Mouse (Mus musculus) G1E-ER4 (cell line): Measurements from ENCODE around the gene Anks1b. TPM values are rescaled to one million over a fixed set of nuclear protein-coding genes. Genes with fewer than 3 reads are reported as not detected.

Experiments
- GATA1 ChIP-seq: IDR thresholded peaks from one replicate; pipeline ENCODE4 v1.8.0; 2012; ENCODE audit warnings: low read length, inconsistent platforms
- polyA plus RNA-seq: library from polyadenylated mRNA; stranded (reverse); fragments of >175 nt; gene quantifications from 2 replicates; pipeline ENCODE4 v1.2.3, GENCODE M21; 2012

The Anks1b gene
- polyA plus RNA-seq, 1 experiment = not detected

DNA sequence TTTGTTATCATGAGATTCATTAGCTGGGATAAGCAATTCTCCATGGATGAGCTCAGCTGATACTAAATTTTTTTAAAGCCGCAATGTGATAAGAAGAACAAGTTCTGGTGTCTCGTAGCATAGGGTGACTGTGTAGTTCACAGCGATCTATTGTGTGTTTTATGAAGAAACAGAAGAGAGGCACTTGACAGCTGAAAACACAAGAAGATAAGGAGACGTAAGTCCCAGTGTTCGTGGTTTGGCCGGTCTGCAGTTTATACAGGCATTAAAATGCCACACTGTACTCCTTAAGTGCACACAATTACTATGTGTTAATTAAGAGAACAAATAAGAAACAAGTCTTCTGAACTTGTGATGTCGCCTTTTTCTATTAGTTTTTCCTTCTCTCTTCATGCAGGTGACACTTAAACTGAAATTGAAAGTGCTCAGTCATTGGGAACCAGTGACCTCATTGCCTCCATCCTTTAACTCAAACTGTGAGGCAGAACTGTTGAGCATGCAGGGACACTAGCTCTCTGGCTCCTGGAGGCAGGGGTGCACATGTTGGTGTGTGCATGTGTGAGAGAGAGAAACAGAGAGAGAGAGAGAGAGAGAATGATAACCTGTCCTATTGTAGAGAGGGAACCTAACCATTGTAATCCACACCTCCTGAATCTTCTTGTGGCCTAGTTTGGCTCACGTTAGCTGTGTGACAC lies 935.5 kb downstream of the Anks1b start:
- TF ChIP-seq GATA1 = no peak

- TF ChIP-seq GATA1 = no peak
Measured at GRCm38 (mm10) chr10:90809911-90810590, 936.7 kb downstream of the Anks1b start.

DNA sequence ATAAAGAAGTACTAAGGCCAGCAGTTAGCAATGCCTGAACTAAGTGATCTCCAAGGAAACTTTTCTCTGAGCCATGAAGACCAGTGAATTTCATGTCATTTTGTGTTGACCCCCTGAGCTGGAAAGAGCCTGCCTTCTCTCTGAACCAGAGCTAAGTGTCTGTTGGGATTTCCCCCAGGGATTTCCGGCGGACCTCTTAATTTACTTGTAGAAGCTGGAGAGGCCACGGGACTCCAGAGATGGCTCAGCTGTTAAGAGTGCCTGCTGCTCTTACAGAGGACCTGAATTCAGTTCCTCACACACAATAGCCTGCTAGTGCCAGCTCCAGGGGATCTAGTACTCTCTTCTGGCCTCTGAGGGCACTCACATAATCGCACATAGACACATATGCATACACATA lies 938.1 kb downstream of the Anks1b start:
- TF ChIP-seq GATA1 = no peak

- TF ChIP-seq GATA1 = no peak
Measured at GRCm38 (mm10) chr10:90813326-90813725, 940.0 kb downstream of the Anks1b start.

DNA sequence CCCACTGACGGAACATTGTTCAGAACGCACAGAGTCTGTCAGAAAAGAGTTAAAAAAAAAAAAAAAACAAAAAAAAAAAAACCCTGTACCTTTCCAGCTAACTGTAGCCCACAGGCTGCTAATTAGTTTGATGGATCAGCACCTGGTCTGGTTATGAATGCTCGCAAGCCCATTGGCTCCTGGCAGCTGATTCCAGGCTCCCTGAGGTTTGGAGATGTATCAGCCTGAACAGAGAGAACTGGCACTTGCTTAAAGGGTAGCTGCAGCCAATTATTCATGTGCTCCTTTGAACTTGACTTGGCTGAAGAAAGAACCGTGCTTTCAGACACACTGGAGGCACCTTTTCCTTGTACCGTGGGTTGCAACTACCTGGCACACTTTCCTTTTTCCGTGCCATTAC lies 941.1 kb downstream of the Anks1b start:
- no peak for TF ChIP-seq GATA1

DNA sequence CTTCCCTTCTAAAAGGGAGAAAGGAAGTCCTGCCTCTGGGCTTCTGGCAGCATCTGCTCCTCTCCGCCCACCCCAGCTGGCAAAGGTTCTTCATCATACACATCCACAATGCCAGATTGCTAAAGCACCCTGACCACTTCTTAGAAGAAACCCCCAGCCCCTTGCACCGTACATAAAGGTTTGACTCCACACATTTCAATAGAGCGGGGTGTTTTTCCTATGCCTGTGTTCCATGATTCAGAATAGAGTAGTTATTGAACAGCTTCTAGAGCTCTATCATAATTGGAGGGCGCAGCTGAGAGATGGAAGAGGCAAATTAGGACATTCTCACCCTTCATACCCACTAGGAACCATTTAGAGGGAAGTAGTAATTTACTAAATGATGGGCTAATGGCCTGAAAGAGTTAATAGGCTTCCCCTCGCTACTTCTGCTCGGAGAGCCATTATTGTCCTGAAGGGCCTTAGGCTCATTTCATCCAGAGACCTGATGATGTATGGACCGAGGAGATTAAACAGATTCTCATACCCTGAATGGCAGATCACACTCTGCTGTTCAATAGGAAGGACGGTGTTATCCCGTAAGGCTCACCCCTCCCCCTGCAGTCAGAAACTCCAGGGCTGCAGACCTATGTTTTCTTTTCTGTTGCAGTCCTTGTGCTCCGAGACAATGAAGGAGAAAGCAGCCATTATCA lies 945.1 kb downstream of the Anks1b start:
- no peak for TF ChIP-seq GATA1

GRCm38 (mm10) chr10:90823438-90823837 lies 950.1 kb downstream of the Anks1b start:
- TF ChIP-seq GATA1 = no peak

GRCm38 (mm10) chr10:90824692-90825091 lies 951.4 kb downstream of the Anks1b start:
- TF ChIP-seq GATA1 = no peak

GRCm38 (mm10) chr10:90826939-90827338 lies 953.6 kb downstream of the Anks1b start:
- no peak for TF ChIP-seq GATA1

GRCm38 (mm10) chr10:90828581-90829393 lies 955.5 kb downstream of the Anks1b start:
- TF ChIP-seq GATA1 = no peak

DNA sequence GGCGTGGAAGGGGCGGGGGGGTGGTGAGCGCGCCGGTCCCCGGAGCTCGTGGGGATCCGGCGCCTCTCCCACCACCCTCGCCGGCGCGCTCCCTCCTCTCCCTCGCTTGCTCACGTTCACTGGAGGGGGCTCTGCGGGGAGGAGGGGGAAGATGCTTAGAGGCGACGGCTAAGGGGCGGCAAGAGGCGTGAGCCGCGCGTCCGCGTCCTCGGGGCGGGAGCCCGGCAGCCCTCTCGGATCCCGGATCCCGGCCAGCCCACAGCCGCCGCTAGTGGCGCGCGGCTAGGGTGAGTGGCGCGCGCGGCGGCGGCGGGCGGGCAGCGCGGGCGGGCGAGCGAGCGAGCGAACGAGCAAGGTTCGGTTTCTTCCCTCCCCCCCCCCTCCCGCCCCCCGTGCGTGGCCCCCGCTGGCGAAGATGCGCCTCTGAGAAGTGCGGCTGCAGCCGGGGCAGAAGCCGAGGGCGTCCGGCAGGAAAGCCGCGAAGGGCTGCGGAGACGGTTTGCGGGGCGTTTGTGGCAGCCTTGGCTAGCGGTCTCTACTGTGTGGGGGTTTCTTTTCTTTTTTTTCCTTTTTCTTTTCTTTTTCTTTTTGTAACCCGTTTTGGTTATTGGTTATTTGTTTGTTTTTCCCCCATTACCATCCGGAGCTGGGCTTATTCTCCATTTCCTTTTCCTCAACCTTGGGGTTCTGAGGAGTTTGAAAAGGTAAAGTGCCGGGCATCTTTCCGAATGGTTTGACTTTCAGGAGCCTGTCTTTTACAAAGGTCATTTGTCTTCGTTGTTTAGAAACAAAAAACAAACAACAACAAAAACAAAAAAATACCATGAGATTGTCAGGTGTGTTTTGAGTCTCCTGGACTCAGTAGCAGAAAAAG lies 956.3 kb downstream of the Anks1b start:
- TF ChIP-seq GATA1 = no peak

DNA sequence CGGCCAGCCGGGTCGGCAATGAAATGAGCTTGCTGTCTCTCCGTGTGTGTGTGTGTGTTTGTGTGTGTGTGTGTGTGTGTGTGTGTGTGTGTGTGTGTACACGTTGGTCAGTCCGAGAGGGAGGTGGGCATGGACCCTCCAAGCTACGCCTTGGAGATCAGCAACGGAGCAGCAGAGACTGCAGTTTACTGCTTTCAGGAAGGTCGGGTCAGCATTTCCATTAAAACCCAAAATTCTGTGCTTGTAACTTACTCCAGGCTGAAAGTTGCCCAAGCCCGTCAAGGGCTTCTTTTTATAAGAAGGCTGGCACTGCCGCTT lies 956.9 kb downstream of the Anks1b start:
- TF ChIP-seq GATA1 = no peak

- no peak for TF ChIP-seq GATA1
Measured at GRCm38 (mm10) chr10:90830591-90831287, 957.4 kb downstream of the Anks1b start.

GRCm38 (mm10) chr10:90831288-90831626 lies 957.9 kb downstream of the Anks1b start:
- TF ChIP-seq GATA1 = no peak
